Mouse (Mus musculus): ENCODE data around the gene Stk40.

- TF ChIP-seq CTCF (IDR thresholded peaks at IDR 0.05; ENCODE audit: low read depth, low read length), result no peak
- no peak for TF ChIP-seq GATA1 (IDR thresholded peaks at IDR 0.05; ENCODE audit: borderline replicate concordance, low read length)
- TF ChIP-seq TAL1 (conservative IDR thresholded peaks at IDR 0.05; ENCODE audit: low read depth, low read length), result no peak
- no peak for TF ChIP-seq GATA2 (IDR thresholded peaks at IDR 0.05; ENCODE audit: borderline replicate concordance, low read depth, low read length)
- TF ChIP-seq POLR2AphosphoS5 (IDR thresholded peaks at IDR 0.05; ENCODE audit: insufficient replicate concordance, low read depth, low read length), result no peak
These were observed 11.9 kb upstream of the Stk40 start for GRCm38 (mm10) chr4:126091873-126092272.

Data from G1E (cell line).